Comparison of ENCODE assay signal across 25 mouse cellular contexts in genomic region chr10:45311129-45311528, GRCm38 (mm10). TPM values are rescaled to one million over a fixed set of nuclear protein-coding genes. Genes with fewer than 3 reads are reported as not detected.
DNase-seq lines count a peak whose midpoint lies in the region; ATAC-seq and TF ChIP-seq lines count a peak whose summit lies in the region.
"Had no signal": no experiment of that assay in that cellular context is flagged by ENCODE, and none has a peak within 500 bp of the region (broad histone marks: within the 10 kb centered on the region; RNA-seq: fewer than 3 reads in every experiment).

No protein-coding gene starts in this region.

- no peak overlapping the region for H3K4me2 ChIP-seq in forebrain, embryonic 15.5 days (replicated peaks)
- H3K4me2 ChIP-seq in forebrain, embryonic 12.5 days: no peak overlapping the region
- no peak overlapping the region for H3K4me2 ChIP-seq in limb, embryonic 15.5 days
- H3K4me2 ChIP-seq in forebrain, postnatal 0 days (ENCODE audit: low read depth): no peak overlapping the region
- H3K4me2 ChIP-seq: heart, embryonic 15.5 days; intestine, embryonic 15.5 days; limb, embryonic 13.5 days; liver, embryonic 13.5 days; midbrain, embryonic 12.5 days had no signal

- intact Hi-C loops in heart, postnatal 10 days (cut with DNase I): no loop called here

- ATAC-seq in forebrain, embryonic 15.5 days (replicated peaks): peak; percentile 17; the same call in 1 of the 2 replicates
- no peak for ATAC-seq in forebrain, embryonic 12.5 days (ENCODE audit: low FRiP score)
- ATAC-seq in limb, embryonic 15.5 days (ENCODE audit: insufficient number of reproducible peaks, low FRiP score, low TSS enrichment, low read depth): no peak
- ATAC-seq in forebrain, postnatal 0 days: peak; percentile 29

- WGBS in forebrain, embryonic 15.5 days: 75% methylated on average over 5 of the region's 5 CpGs
- 89% methylated on average over 5 of the region's 5 CpGs for WGBS in forebrain, embryonic 12.5 days
- WGBS in limb, embryonic 15.5 days: 76% methylated on average over 5 of the region's 5 CpGs
- WGBS in limb, embryonic 10.5 days: 83% methylated on average over 5 of the region's 5 CpGs
- WGBS in forebrain, postnatal 0 days: 72% methylated on average over 5 of the region's 5 CpGs

- no peak for TF ChIP-seq CTCF in forebrain, postnatal 0 days (IDR thresholded peaks at IDR 0.05; ENCODE audit: low read depth)

- H3K27ac ChIP-seq in forebrain, embryonic 15.5 days (replicated peaks): no peak overlapping the region
- H3K27ac ChIP-seq in forebrain, embryonic 12.5 days: no peak overlapping the region
- H3K27ac ChIP-seq in limb, embryonic 15.5 days: peak overlapping the region; percentile 57
- H3K27ac ChIP-seq in limb, embryonic 10.5 days: no peak overlapping the region; the same call in 1 of the 2 replicates
- H3K27ac ChIP-seq in forebrain, postnatal 0 days (ENCODE audit: low read depth, low read length): no peak overlapping the region
- H3K27ac ChIP-seq: heart, embryonic 15.5 days; intestine, embryonic 15.5 days; limb, embryonic 13.5 days; liver, embryonic 13.5 days; midbrain, embryonic 12.5 days had no signal

- DNase-seq in limb, embryonic 10.5 days (ENCODE audit: low spot score): no peak
- peak; percentile 56 for DNase-seq in Muller cell, postnatal 12 days (ENCODE audit: inconsistent ontology term)
- DNase-seq in forebrain, postnatal 0 days: no peak
- no peak for DNase-seq in testis, postnatal 14 days (ENCODE audit: low spot score)
- no peak for DNase-seq in heart, postnatal 10 days
- DNase-seq: adrenal gland, postnatal 10 days; B cell, adult 2 months; cerebellum, adult 2 months; heart, postnatal 4 days; kidney, adult 8-10 months; kidney, postnatal 10 days; liver, embryonic 13.5 days; lung, adult 2 months; lung, postnatal 14 days; right cerebral cortex, postnatal 14 days; thymus, postnatal 14 days had no signal

- H3K36me3 ChIP-seq in forebrain, embryonic 15.5 days: no peaks in the 10 kb centered on the region
- H3K36me3 ChIP-seq in forebrain, embryonic 12.5 days (replicated peaks): no peaks in the 10 kb centered on the region
- H3K36me3 ChIP-seq in limb, embryonic 15.5 days: no peaks in the 10 kb centered on the region
- H3K36me3 ChIP-seq in limb, embryonic 10.5 days: no peaks in the 10 kb centered on the region
- H3K36me3 ChIP-seq in forebrain, postnatal 0 days (ENCODE audit: insufficient read depth): no peaks in the 10 kb centered on the region
- H3K36me3 ChIP-seq: intestine, embryonic 15.5 days; limb, embryonic 13.5 days; liver, embryonic 13.5 days; midbrain, embryonic 12.5 days had no signal

- H3K4me1 ChIP-seq in forebrain, embryonic 15.5 days: peaks cover 6% of the 10 kb centered on the region; the same call in 1 of the 2 replicates
- H3K4me1 ChIP-seq in forebrain, embryonic 12.5 days: no peaks in the 10 kb centered on the region
- no peaks in the 10 kb centered on the region for H3K4me1 ChIP-seq in limb, embryonic 15.5 days
- peaks cover 4% of the 10 kb centered on the region; the same call in 1 of the 2 replicates for H3K4me1 ChIP-seq in limb, embryonic 10.5 days
- no peaks in the 10 kb centered on the region for H3K4me1 ChIP-seq in forebrain, postnatal 0 days (ENCODE audit: insufficient read depth)
- H3K4me1 ChIP-seq: intestine, embryonic 15.5 days; liver, embryonic 13.5 days; midbrain, embryonic 12.5 days had no signal

- no peak overlapping the region for H3K9ac ChIP-seq in forebrain, embryonic 15.5 days (replicated peaks)
- H3K9ac ChIP-seq in forebrain, embryonic 12.5 days: no peak overlapping the region
- H3K9ac ChIP-seq in limb, embryonic 15.5 days: no peak overlapping the region
- no peak overlapping the region for H3K9ac ChIP-seq in forebrain, postnatal 0 days
- H3K9ac ChIP-seq: heart, embryonic 15.5 days; intestine, embryonic 15.5 days; limb, embryonic 13.5 days; liver, embryonic 13.5 days; midbrain, embryonic 12.5 days had no signal

- no peak overlapping the region for H3K4me3 ChIP-seq in forebrain, embryonic 15.5 days
- no peak overlapping the region for H3K4me3 ChIP-seq in forebrain, embryonic 12.5 days (replicated peaks)
- H3K4me3 ChIP-seq in limb, embryonic 15.5 days: no peak overlapping the region
- no peak overlapping the region for H3K4me3 ChIP-seq in limb, embryonic 10.5 days
- no peak overlapping the region for H3K4me3 ChIP-seq in forebrain, postnatal 0 days (ENCODE audit: low read depth, low read length)
- H3K4me3 ChIP-seq: heart, embryonic 15.5 days; intestine, embryonic 15.5 days; limb, embryonic 13.5 days; liver, embryonic 13.5 days; midbrain, embryonic 12.5 days had no signal

- no peaks in the 10 kb centered on the region for H3K27me3 ChIP-seq in forebrain, embryonic 15.5 days
- no peaks in the 10 kb centered on the region for H3K27me3 ChIP-seq in forebrain, embryonic 12.5 days
- H3K27me3 ChIP-seq in limb, embryonic 15.5 days: no peaks in the 10 kb centered on the region
- no peaks in the 10 kb centered on the region for H3K27me3 ChIP-seq in limb, embryonic 10.5 days (ENCODE audit: low read depth, poor library complexity, severe bottlenecking)
- no peaks in the 10 kb centered on the region for H3K27me3 ChIP-seq in forebrain, postnatal 0 days (ENCODE audit: insufficient read depth, low read length)
- H3K27me3 ChIP-seq: heart, embryonic 15.5 days; intestine, embryonic 15.5 days; limb, embryonic 13.5 days; liver, embryonic 13.5 days; midbrain, embryonic 12.5 days had no signal

- H3K9me3 ChIP-seq in forebrain, embryonic 15.5 days: no peaks in the 10 kb centered on the region
- no peaks in the 10 kb centered on the region for H3K9me3 ChIP-seq in forebrain, embryonic 12.5 days
- no peaks in the 10 kb centered on the region for H3K9me3 ChIP-seq in limb, embryonic 15.5 days
- no peaks in the 10 kb centered on the region for H3K9me3 ChIP-seq in limb, embryonic 10.5 days (replicated peaks)
- H3K9me3 ChIP-seq in forebrain, postnatal 0 days (ENCODE audit: low read length): no peaks in the 10 kb centered on the region
- H3K9me3 ChIP-seq: heart, embryonic 15.5 days; intestine, embryonic 15.5 days; limb, embryonic 13.5 days; liver, embryonic 13.5 days; midbrain, embryonic 12.5 days had no signal

RNA-seq across cellular contexts. Expression of gene Bves, which starts 24.4 kb away (rescaled TPM):
- 0.46 and 0.64 TPM in 2 replicates for polyA plus RNA-seq in forebrain, embryonic 15.5 days (2015; fragmentation: Nextera tagmentation; extraction: Ambion mirVana)
- polyA plus RNA-seq in forebrain, embryonic 12.5 days (2016; fragmentation: Nextera tagmentation; extraction: Ambion mirVana): 1.4 TPM in 2 replicates
- 3.0 and 4.3 TPM in 2 replicates for polyA plus RNA-seq in limb, embryonic 15.5 days (2015; fragmentation: Nextera tagmentation; extraction: Ambion mirVana)
- 4.1 and 5.3 TPM in 2 replicates for polyA plus RNA-seq in limb, embryonic 10.5 days (2016; fragmentation: Nextera tagmentation; extraction: Ambion mirVana)
- total RNA-seq in forebrain, postnatal 0 days (2014; rRNA removed): 0.62 and 1.1 TPM in 2 replicates
- polyA plus RNA-seq in forebrain, postnatal 0 days (2015; fragmentation: Nextera tagmentation; extraction: Ambion mirVana): 0.34 and 0.52 TPM in 2 replicates
- 10 to 100 TPM; 47.9 to 50.7 TPM for total RNA-seq in heart, postnatal 10 days (2021)
- total RNA-seq: megakaryocyte, adult 5-6 weeks; MEL had no signal

Comparison
In these comparisons a context has a peak if more than half of its experiments do, and no peak if none do; other contexts are left out.
1. ATAC-seq: peak in forebrain, embryonic 15.5 days (single experiment) and forebrain, postnatal 0 days (single experiment); none in forebrain, embryonic 12.5 days (single experiment) and limb, embryonic 15.5 days (single experiment).